Mouse (Mus musculus) mouse embryonic stem cell (cell line): ENCODE measurements around the gene Baiap2l2.

Source experiments
- in situ Hi-C, 2 experiments: fragments of 300-500 bp; cut with MboI; formaldehyde crosslinking; loops; 1 replicate in 1 of 2; 3 replicates in 1 of 2; pipeline ENCODE4 v1.14.3; 2019 to 2020; ENCODE audit warnings: low sequenced_read_pairs in 2 of 2, low pct_unique_long_range_greater_than_20kb in 1 of 2, mixed read lengths in 1 of 2; ENCODE audit not compliant: unreplicated experiment in 1 of 2

Baiap2l2 gene

GRCm38 (mm10) chr15:79306043-79306637, 20.8 kb upstream of the Baiap2l2 start:
- in situ Hi-C loops = no loop called here

GRCm38 (mm10) chr15:79304832-79305231, 19.5 kb upstream of the Baiap2l2 start:
- in situ Hi-C loops = no loop called here

- in situ Hi-C loops = no loop called here
Measured at GRCm38 (mm10) chr15:79303725-79304124, 18.4 kb upstream of the Baiap2l2 start.

GRCm38 (mm10) chr15:79299563-79300155, 14.3 kb upstream of the Baiap2l2 start:
- in situ Hi-C loops = no loop called here

GRCm38 (mm10) chr15:79298553-79298952, 13.2 kb upstream of the Baiap2l2 start:
- in situ Hi-C loops = no loop called here

- in situ Hi-C loops = no loop called here
Measured at GRCm38 (mm10) chr15:79292779-79293178, 7.4 kb upstream of the Baiap2l2 start.

GRCm38 (mm10) chr15:79290340-79290739, 5.0 kb upstream of the Baiap2l2 start:
- in situ Hi-C loops = no loop called here

GRCm38 (mm10) chr15:79289441-79289840, 4.1 kb upstream of the Baiap2l2 start:
- in situ Hi-C loops = no loop called here

GRCm38 (mm10) chr15:79288387-79288786, 3.0 kb upstream of the Baiap2l2 start:
- in situ Hi-C loops = no loop called here

GRCm38 (mm10) chr15:79287091-79287490, 1.8 kb upstream of the Baiap2l2 start:
- in situ Hi-C loops = no loop called here

- in situ Hi-C loops = no loop called here
Measured at GRCm38 (mm10) chr15:79286141-79286540, 804 bp upstream of the Baiap2l2 start.

GRCm38 (mm10) chr15:79283371-79283770, 2.0 kb downstream of the Baiap2l2 start:
- in situ Hi-C loops = no loop called here

GRCm38 (mm10) chr15:79282434-79282833, 2.9 kb downstream of the Baiap2l2 start:
- in situ Hi-C loops = no loop called here

GRCm38 (mm10) chr15:79281389-79281788, 3.9 kb downstream of the Baiap2l2 start:
- in situ Hi-C loops = no loop called here

- in situ Hi-C loops = no loop called here
Measured at GRCm38 (mm10) chr15:79280850-79281249, 4.5 kb downstream of the Baiap2l2 start.

GRCm38 (mm10) chr15:79280209-79280608, 5.1 kb downstream of the Baiap2l2 start:
- in situ Hi-C loops = no loop called here

GRCm38 (mm10) chr15:79277728-79278127, 7.6 kb downstream of the Baiap2l2 start:
- in situ Hi-C loops = loop anchor here in 1 of 2 experiments (5.0 kb wide), 1 partner anchor 45 kb away; no protein-coding TSS in a partner anchor

GRCm38 (mm10) chr15:79273020-79273419, 12.3 kb downstream of the Baiap2l2 start:
- in situ Hi-C loops = no loop called here

- in situ Hi-C loops = no loop called here
Measured at GRCm38 (mm10) chr15:79271124-79271746, 14.1 kb downstream of the Baiap2l2 start.
